Mouse (Mus musculus) midbrain, embryonic 16.5 days (tissue): ENCODE measurements at regions not wholly inside any gene's neighbourhood (a gene's known extent, or its start where the extent isn't known, plus 50 kb on each side); places are given as distances from the start of the nearest gene placed in this dataset.

ENCODE experiments used
- ATAC-seq: fragments of 200-750 bp; cut with Nextera tagmentation; 2 replicates; pipeline ENCODE4 v1.8.0; 2017; ENCODE audit warnings: moderate TSS enrichment
- H3K27ac ChIP-seq: fragments of 300-500 bp; sonication (generic); 2 replicates; pipeline ENCODE4 v1.5.1; 2014; ENCODE audit warnings: mild to moderate bottlenecking, low read length, mixed read lengths
- H3K27me3 ChIP-seq: fragments of 300-500 bp; sonication (generic); 2 replicates; pipeline ENCODE4 v1.6.1; 2014; ENCODE audit warnings: low read depth, low read length, mixed read lengths; ENCODE audit not compliant: control insufficient read depth, insufficient read depth
- H3K36me3 ChIP-seq: fragments of 300-500 bp; sonication (generic); 2 replicates; pipeline ENCODE4 v1.6.1; 2014; ENCODE audit warnings: mild to moderate bottlenecking, low read length, moderate library complexity, mixed read lengths; ENCODE audit not compliant: control insufficient read depth, insufficient read depth
- H3K4me1 ChIP-seq: fragments of 300-500 bp; sonication (generic); 2 replicates; pipeline ENCODE4 v1.6.1; 2014; ENCODE audit warnings: mild to moderate bottlenecking, low read length, mixed read lengths; ENCODE audit not compliant: control insufficient read depth, insufficient read depth
- H3K4me2 ChIP-seq: fragments of 300-500 bp; sonication (generic); 2 replicates; pipeline ENCODE4 v1.6.1; 2014; ENCODE audit warnings: mild to moderate bottlenecking, low read length, mixed read lengths
- H3K4me3 ChIP-seq: fragments of 300-500 bp; sonication (generic); 2 replicates; pipeline ENCODE4 v1.5.1; 2014; ENCODE audit warnings: low read depth, mild to moderate bottlenecking, low read length, moderate library complexity, mixed read lengths
- H3K9ac ChIP-seq: fragments of 300-500 bp; sonication (generic); 2 replicates; pipeline ENCODE4 v1.6.1; 2014; ENCODE audit warnings: low read depth, low read length, mixed read lengths
- H3K9me3 ChIP-seq: fragments of 300-500 bp; sonication (generic); replicated peaks from 2 replicates; pipeline ENCODE4 v1.6.1; 2014; ENCODE audit warnings: mild to moderate bottlenecking, low read length, mixed read lengths; ENCODE audit not compliant: control insufficient read depth, poor library complexity, severe bottlenecking
- WGBS: fragments of 180-500 bp; shearing (Covaris S2); extraction: QIAGEN DNeasy Blood & Tissue Kit; methylation state at CpG from one replicate; pipeline ENCODE4 v1.1.7; 2014; 5-methylcytosine and 5-hydroxymethylcytosine counted together

- no peak overlapping the region for H3K27ac ChIP-seq
- no peaks in the 10 kb centered on the region for H3K27me3 ChIP-seq
- WGBS, result 43% methylated on average over 1 of the region's 1 CpGs
- H3K9ac ChIP-seq, result no peak overlapping the region
- no peak for ATAC-seq
- H3K4me1 ChIP-seq, result peaks cover 10% of the 10 kb centered on the region
- H3K36me3 ChIP-seq, result no peaks in the 10 kb centered on the region
- H3K9me3 ChIP-seq, result no peaks in the 10 kb centered on the region
- no peak overlapping the region for H3K4me2 ChIP-seq
- H3K4me3 ChIP-seq, result no peak overlapping the region
Observed at GRCm38 (mm10) chr19:14035371-14035770, 122.0 kb downstream of the Olfr1505 start.

DNA sequence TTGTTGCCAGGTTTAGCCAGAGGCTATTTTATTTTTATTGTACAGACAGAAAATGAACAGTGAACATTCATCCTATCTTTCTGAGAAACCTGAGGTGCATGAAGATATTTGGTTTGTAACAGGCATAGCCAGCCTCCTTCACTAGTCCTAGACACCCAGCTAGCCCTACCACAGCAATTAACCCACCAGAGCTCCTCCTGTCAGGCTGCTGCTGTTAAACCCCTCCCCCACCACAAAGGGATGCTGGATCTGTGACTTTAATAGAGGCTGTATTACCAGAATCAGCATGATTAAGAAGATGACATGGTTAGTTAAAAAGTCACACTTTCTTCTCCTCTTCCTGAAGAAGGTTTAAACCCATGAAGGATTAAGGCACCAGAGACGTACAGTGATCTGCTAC lies 122.5 kb downstream of the Olfr1505 start:
- Histone ChIP-seq H3K27me3 (no peaks in the 10 kb centered on the region), H3K9ac (no peak overlapping the region), H3K4me3 (no peak overlapping the region), H3K4me1 (peaks cover 10% of the 10 kb centered on the region), H3K27ac (no peak overlapping the region), H3K4me2 (no peak overlapping the region), H3K9me3 (no peaks in the 10 kb centered on the region), H3K36me3 (no peaks in the 10 kb centered on the region)
- 40% methylated on average over 1 of the region's 1 CpGs for WGBS
- ATAC-seq, result 0 out of 2 replicates have a peak, but pooled peaks have one; percentile 25

DNA sequence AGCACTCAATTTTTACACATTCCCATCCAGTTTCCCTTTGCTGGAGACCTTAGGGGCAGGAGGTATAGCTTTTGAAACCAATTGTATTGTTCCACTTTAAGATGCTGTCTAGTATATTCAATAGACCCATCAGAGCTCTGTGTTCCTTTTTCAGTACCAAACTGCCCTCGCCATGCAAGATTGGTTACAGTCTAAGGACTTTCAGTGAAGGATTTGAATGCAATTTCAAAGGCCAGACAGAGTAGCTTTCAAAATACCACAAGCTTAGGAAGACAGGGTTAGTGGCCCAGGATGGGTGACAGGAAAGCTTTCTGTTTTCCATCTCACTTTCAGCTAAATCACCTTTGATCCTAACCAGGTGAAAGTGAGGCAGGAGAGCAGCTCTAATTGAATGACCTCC lies 123.4 kb downstream of the Olfr1505 start:
- 36% methylated on average over 1 of the region's 1 CpGs for WGBS
- Histone ChIP-seq H3K9ac (no peak overlapping the region), H3K27ac (no peak overlapping the region), H3K4me2 (no peak overlapping the region), H3K4me3 (no peak overlapping the region), H3K27me3 (no peaks in the 10 kb centered on the region), H3K9me3 (no peaks in the 10 kb centered on the region), H3K4me1 (peaks cover 10% of the 10 kb centered on the region), H3K36me3 (no peaks in the 10 kb centered on the region)
- no peak for ATAC-seq

- Histone ChIP-seq H3K9ac (no peak overlapping the region), H3K27me3 (no peaks in the 10 kb centered on the region), H3K4me3 (no peak overlapping the region), H3K27ac (no peak overlapping the region), H3K4me1 (0 out of 2 replicates have a peak, but pooled peaks cover 4% of the 10 kb centered on the region), H3K9me3 (no peaks in the 10 kb centered on the region), H3K36me3 (no peaks in the 10 kb centered on the region), H3K4me2 (no peak overlapping the region)
- peak; percentile 56; the same call in 1 of the 2 replicates for ATAC-seq
- WGBS, result 18% methylated on average over 5 of the region's 5 CpGs
Observed at GRCm38 (mm10) chr19:14042753-14043152, 129.4 kb downstream of the Olfr1505 start.

DNA sequence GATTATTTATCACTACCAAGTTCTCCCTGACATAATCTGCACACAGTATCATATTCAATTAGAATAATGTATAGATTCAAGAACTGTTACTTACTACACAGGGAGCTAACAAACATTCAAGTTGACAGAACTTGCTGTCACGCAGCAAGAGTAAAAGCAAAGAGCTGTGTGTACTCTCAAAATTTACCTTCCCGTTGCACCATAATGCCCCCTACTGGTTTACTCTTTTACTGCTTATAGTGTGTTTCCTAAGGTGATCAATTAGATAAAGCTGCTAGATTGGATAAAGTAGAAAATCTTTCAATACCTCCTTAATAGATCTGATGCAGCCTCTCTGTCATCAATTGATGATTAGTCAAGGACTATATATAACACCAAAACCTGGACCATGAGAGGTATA lies 132.1 kb downstream of the Olfr1505 start:
- 66% methylated on average over 2 of the region's 2 CpGs for WGBS
- Histone ChIP-seq H3K36me3 (no peaks in the 10 kb centered on the region), H3K4me3 (no peak overlapping the region), H3K27ac (no peak overlapping the region), H3K4me2 (no peak overlapping the region), H3K9ac (no peak overlapping the region), H3K4me1 (0 out of 2 replicates have a peak, but pooled peaks cover 4% of the 10 kb centered on the region), H3K27me3 (no peaks in the 10 kb centered on the region), H3K9me3 (no peaks in the 10 kb centered on the region)
- no peak for ATAC-seq

DNA sequence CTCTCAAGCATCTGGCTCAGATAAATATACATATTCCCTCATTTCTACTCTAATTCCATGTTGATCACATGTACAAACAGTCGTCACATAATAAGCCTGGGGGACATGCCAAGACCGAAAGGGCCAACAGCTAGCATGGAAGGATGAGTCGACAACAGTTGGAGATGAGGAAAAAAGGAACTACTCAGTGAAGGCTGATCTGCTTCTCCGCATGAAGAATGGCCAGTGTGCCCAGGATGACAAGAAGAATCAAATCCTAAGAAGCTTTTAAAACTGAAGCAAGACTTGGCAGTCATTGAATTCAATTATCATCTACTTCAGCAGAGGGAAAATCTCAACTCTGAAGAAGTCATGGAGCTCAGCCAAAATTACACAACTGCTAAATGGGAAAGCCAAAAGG lies 138.7 kb downstream of the Olfr1505 start:
- H3K27me3 ChIP-seq, result no peaks in the 10 kb centered on the region
- no peak overlapping the region for H3K4me2 ChIP-seq
- ATAC-seq, result no peak
- no peak overlapping the region for H3K9ac ChIP-seq
- no peak overlapping the region for H3K27ac ChIP-seq
- no peaks in the 10 kb centered on the region for H3K4me1 ChIP-seq
- H3K4me3 ChIP-seq, result no peak overlapping the region
- no peaks in the 10 kb centered on the region for H3K9me3 ChIP-seq
- 77% methylated on average over 4 of the region's 4 CpGs for WGBS
- no peaks in the 10 kb centered on the region for H3K36me3 ChIP-seq

GRCm38 (mm10) chr19:14080538-14080937 lies 167.2 kb downstream of the Olfr1505 start:
- ATAC-seq, result no peak
- Histone ChIP-seq H3K36me3 (no peaks in the 10 kb centered on the region), H3K4me1 (no peaks in the 10 kb centered on the region), H3K27ac (no peak overlapping the region), H3K27me3 (no peaks in the 10 kb centered on the region), H3K4me3 (no peak overlapping the region), H3K4me2 (no peak overlapping the region), H3K9me3 (0 out of 2 replicates have a peak, but pooled peaks cover 8% of the 10 kb centered on the region), H3K9ac (no peak overlapping the region)
- 12% methylated on average over 2 of the region's 2 CpGs for WGBS

DNA sequence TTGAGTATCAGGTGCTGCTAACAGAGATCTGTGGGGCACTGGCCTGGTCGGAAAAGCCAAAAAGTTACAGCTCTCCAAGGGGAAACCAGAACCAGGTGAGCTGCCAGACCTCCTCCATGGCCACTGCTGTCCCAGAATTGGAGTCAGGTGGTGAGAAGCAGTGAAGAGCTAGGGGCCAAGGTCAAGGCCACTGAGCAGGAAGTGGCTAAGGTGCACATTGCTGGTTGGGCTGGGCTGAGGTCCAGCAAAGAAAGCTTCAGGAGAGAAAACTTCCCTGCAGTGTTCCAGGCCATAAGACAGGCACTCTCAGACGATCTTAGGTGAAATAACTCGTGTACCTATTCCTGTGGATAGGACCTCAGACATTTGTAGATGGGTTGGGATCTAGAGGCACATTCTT lies 171.4 kb downstream of the Olfr1505 start:
- peaks cover 2% of the 10 kb centered on the region; the same call in 1 of the 2 replicates for H3K27me3 ChIP-seq
- H3K9me3 ChIP-seq, result 0 out of 2 replicates have a peak, but pooled peaks cover 8% of the 10 kb centered on the region
- H3K9ac ChIP-seq, result no peak overlapping the region
- no peak overlapping the region for H3K27ac ChIP-seq
- H3K4me2 ChIP-seq, result no peak overlapping the region
- 87% methylated on average over 3 of the region's 3 CpGs for WGBS
- no peak overlapping the region for H3K4me3 ChIP-seq
- H3K36me3 ChIP-seq, result no peaks in the 10 kb centered on the region
- H3K4me1 ChIP-seq, result no peaks in the 10 kb centered on the region
- ATAC-seq, result no peak

GRCm38 (mm10) chr19:14090106-14090505 lies 176.8 kb downstream of the Olfr1505 start:
- ATAC-seq, result no peak
- H3K9me3 ChIP-seq, result no peaks in the 10 kb centered on the region

More at GRCm38 (mm10) chr19:14090106-14090505, 176.8 kb downstream of the Olfr1505 start:
- Histone ChIP-seq H3K4me3 (no peak overlapping the region), H3K27ac (no peak overlapping the region), H3K27me3 (peaks cover 2% of the 10 kb centered on the region; the same call in 1 of the 2 replicates), H3K36me3 (no peaks in the 10 kb centered on the region), H3K4me1 (no peaks in the 10 kb centered on the region), H3K9ac (no peak overlapping the region), H3K4me2 (no peak overlapping the region)
- WGBS, result 91% methylated on average over 3 of the region's 3 CpGs
